Mouse (Mus musculus): ENCODE data around the gene Padi4. TPM values are rescaled to one million over a fixed set of nuclear protein-coding genes. Genes with fewer than 3 reads are reported as not detected.
A peak's percentile ranks its signal among the peaks of the same experiment; 100 is the strongest.

The Padi4 gene
- under 1 TPM; 0.73 to 0.98 TPM for total RNA-seq (2021)

GRCm38 (mm10) chr4:140774025-140774800 lies at the start of gene Padi4:
TSS of gene Padi4 (minus strand) at chr4:140774236.
- DNase-seq (ENCODE audit: low spot score), result no peak
- intact Hi-C loops (cut with DNase I), result no loop called here

- intact Hi-C loops (cut with DNase I), result loop anchor here (2.0 kb wide), 1 partner anchor 81 kb away; no protein-coding TSS in a partner anchor
Measured at GRCm38 (mm10) chr4:140821988-140822387, 48.0 kb upstream of the Padi4 start.

DNA sequence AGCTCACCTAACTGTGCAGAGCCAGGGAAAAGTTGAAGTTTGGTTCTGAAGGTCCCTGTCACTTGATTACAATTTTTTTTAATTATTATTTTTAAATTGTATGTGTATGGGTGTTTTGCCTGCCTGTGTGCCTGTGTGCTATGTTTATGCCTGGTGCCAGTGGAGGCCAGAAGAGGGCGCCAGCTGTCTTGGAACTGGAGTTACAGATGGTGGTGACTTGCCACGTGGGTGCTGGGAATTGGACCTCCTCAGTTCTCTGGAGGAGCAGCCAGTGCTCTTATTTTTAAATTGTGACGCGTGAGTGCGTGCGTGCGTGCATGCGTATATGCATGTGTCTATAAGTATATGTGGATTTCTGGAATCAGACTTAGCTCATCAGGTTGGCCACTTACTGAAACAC lies 43.4 kb upstream of the Padi4 start:
- intact Hi-C loops (cut with DNase I), result loop anchor here (10.0 kb wide), 1 partner anchor 137 kb away; no protein-coding TSS in a partner anchor
- DNase-seq (ENCODE audit: low spot score), result no peak

More at GRCm38 (mm10) chr4:140821988-140822387, 48.0 kb upstream of the Padi4 start:
- DNase-seq (ENCODE audit: low spot score), result no peak

DNA sequence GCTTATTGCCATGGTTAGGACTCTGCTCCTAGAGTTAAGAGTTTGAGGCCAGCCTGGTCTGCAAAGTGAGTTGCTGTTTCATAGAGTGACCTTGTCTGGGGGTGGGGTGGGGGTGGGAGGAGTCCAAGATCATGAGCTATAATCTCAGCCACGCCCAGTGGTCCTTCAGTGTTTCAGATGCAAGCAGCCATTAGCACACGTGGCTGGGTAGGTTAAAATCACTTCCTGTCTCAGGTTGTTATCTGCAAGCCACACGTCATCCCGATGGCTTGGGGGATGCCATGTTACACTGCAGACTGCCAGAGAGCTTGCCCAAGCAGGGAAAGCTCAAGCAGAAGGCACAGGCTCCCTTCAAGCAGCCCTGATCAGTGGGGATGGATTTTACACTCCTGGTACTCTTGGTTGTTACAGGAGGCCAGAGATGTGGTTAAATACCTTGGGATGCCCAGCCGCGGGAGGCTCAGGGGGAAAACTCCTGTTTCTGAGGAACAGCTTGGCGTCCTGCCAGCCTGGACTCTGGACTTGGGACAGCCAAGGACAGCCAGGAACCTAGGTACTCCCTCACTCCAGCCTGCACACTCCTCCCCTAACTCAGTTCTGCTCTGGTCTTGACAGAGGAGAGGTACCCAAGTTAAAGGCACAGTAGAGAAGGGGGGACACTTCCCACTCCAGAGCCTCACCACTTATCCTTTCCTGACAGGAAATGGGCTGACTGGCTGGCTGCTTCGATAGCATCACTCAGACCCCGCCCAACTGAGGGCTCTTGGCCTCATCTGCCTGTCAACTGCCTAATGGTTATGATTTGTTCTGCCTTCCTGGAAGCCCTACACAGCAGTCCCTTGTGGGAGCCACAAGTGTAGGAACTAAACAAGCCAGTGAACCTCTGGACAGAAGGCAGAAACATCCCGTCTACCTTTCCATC lies 42.2 kb upstream of the Padi4 start:
- no peak for DNase-seq (ENCODE audit: low spot score)
- intact Hi-C loops (cut with DNase I), result loop anchor here (10.0 kb wide), 1 partner anchor 139 kb away; no protein-coding TSS in a partner anchor

GRCm38 (mm10) chr4:140815496-140815895 lies 41.5 kb upstream of the Padi4 start:
- DNase-seq (ENCODE audit: low spot score), result no peak
- intact Hi-C loops (cut with DNase I), result loop anchor here (10.0 kb wide), 1 partner anchor 139 kb away; no protein-coding TSS in a partner anchor

- DNase-seq (ENCODE audit: low spot score), result no peak
- intact Hi-C loops (cut with DNase I), result loop anchor here (10.0 kb wide), 1 partner anchor 140 kb away; no protein-coding TSS in a partner anchor
Measured at GRCm38 (mm10) chr4:140814241-140815225, 40.5 kb upstream of the Padi4 start.

GRCm38 (mm10) chr4:140813358-140814185 lies 39.5 kb upstream of the Padi4 start:
- DNase-seq (ENCODE audit: low spot score), result no peak
- intact Hi-C loops (cut with DNase I), result loop anchor here (10.0 kb wide), 1 partner anchor 141 kb away; no protein-coding TSS in a partner anchor

GRCm38 (mm10) chr4:140812609-140813008 lies 38.6 kb upstream of the Padi4 start:
- intact Hi-C loops (cut with DNase I), result loop anchor here (10.0 kb wide), 1 partner anchor 142 kb away; no protein-coding TSS in a partner anchor
- no peak for DNase-seq (ENCODE audit: low spot score)

DNA sequence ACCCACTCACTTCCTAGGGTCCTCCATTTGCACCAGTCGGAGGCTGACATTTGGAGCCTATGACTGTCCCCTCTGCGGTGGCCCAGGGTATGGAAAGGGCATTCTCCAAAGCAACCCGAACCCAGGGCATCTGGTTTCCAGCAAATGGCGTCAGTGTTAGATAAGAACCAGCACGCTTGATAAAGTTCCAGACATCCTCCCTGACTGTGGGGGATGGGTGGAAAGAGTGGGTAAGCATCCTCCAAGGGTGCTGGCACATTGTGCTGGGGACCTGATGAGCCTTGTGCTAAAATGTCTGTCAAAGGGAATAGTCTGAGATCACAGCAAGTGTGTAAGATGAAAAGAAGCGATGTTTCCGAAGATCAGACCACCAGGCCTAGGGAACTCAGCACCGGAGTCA lies 38.2 kb upstream of the Padi4 start:
- no peak for DNase-seq (ENCODE audit: low spot score)
- intact Hi-C loops (cut with DNase I), result loop anchor here (10.0 kb wide), 1 partner anchor 143 kb away; no protein-coding TSS in a partner anchor

DNA sequence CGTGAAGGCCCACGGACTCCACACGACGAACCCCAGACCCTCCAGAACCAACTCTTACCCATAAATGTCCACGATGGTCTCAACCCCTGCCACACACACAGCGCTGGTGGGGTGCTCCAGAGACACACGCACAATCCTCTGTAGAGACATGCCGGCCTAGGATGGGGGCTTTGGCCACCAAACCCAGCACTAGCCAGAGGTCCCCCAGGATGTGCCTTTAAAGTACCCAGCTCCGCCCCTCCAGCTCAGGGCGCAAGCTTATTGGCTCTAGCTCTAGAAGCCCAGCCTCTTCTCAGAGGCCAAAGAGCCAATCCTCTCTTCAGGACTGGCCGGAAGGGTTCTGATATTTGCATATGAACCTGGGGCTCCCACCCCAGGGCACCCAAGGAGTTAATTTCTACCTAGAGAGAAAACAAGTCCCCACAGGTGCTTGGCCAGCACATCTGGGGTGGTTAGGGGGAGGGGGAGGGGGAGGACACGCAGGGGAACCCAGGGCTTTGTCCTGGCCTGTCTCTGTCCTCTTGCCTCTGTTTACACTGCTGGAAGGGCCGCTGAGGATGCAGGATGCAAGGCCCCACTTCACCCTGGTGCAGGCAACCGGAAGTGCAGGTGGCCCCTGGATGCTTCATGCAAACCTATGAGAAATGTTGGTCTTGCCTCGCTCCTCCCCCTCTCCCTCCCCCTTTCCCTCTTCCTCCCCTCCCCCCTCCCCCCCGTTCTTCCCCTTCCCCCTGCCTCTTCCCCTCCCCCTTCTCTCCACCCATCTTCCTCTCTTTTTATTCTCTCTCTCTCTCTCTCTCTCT lies 36.6 kb upstream of the Padi4 start, which contains the start of gene Padi3:
Padi3 (minus strand) TSS at position 191 of the 803 bp plus-strand sequence.
- intact Hi-C loops (cut with DNase I), result loop anchor here (10.0 kb wide), 1 partner anchor 144 kb away; no protein-coding TSS in a partner anchor

GRCm38 (mm10) chr4:140809118-140809517 lies 35.1 kb upstream of the Padi4 start:
- peak; percentile 32 for DNase-seq (ENCODE audit: low spot score)
- intact Hi-C loops (cut with DNase I), result no loop called here

More for the DNA sequence above, 36.6 kb upstream of the Padi4 start, which contains the start of gene Padi3:
- no peak for DNase-seq (ENCODE audit: low spot score)

DNA sequence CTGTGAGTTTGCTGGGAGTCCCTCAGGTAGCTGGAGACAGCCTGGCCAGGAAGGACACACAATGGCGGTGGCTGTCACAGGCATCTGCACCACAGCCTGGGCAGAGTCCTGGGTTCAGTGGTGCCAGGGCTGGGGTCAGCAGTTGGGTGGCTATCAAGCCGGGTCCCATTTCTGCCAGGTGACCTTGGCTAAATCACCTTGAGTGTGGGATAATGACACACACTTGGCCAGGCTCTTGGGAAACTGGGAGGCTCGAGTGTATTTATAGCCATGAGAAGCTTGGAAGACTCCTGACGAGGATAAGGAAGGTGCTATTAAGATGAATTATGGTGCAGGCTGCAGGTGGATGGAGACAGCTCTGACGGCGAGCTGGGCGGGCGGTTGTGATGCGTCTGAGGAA lies 30.6 kb upstream of the Padi4 start:
- DNase-seq (ENCODE audit: low spot score), result no peak
- intact Hi-C loops (cut with DNase I), result no loop called here

DNA sequence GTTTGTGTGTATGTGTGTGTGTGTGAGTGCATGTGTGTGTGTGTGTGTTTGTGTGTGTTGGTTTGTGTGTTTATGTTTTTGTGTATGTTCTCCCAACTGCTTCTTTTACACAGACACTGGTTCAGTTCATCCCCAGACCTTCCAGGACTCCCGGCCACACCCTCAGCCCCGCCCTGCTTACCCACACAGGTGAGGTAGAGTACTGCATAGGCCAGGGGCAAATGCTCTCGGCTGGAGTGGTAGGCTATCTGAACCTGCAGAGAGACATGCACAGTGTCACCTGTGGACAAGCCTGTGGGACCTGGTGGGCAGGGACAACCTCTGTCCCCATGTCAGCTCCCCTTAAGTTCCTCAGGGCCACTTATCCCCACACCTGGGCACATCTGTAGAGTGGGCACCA lies 27.3 kb upstream of the Padi4 start:
- no peak for DNase-seq (ENCODE audit: low spot score)
- intact Hi-C loops (cut with DNase I), result no loop called here

DNA sequence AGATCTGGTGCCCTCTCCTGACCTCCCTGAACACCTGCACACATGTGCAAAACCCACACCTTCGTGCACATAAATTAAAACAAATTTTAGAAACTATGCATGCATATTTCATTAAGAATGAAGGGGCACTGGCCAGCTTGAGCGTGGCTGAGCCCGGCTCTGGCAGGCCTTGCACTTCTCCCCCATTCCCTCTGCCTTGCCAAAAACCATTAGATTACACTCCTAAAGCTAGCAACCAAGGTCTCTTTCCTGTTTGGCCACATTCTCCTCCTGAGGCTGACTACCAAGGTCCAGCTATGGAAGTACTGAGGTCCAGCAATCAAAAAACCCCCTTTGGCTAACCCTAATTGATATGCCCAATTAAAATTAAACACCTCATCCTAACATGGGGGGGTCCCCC lies 22.8 kb upstream of the Padi4 start:
- intact Hi-C loops (cut with DNase I), result loop anchor here (10.0 kb wide), 1 partner anchor 238 kb away; no protein-coding TSS in a partner anchor
- no peak for DNase-seq (ENCODE audit: low spot score)

DNA sequence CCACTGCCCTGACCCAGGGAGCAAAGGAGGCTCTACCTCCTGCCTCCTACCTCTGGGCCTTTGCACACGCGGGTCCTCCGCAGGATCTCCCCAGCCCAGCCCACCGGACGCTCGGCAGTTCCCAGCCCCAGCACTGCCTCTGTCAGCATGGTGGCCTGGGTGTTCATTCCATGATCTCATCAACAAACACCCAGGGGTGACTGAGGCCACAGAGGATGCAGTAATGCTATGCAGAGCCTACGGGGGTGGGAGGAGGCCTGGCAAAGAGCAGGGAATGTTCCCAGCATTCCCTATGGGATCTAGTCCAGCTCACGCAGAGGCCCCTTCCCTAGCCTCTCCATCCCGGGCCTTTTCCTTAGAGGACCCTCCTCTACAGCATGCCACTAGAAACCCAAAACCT lies 20.6 kb upstream of the Padi4 start:
- no peak for DNase-seq (ENCODE audit: low spot score)
- intact Hi-C loops (cut with DNase I), result loop anchor here (10.0 kb wide), 1 partner anchor 240 kb away; no protein-coding TSS in a partner anchor

- intact Hi-C loops (cut with DNase I), result loop anchor here (10.0 kb wide), 1 partner anchor 241 kb away; no protein-coding TSS in a partner anchor
- no peak for DNase-seq (ENCODE audit: low spot score)
Measured at GRCm38 (mm10) chr4:140793795-140794194, 19.8 kb upstream of the Padi4 start.

GRCm38 (mm10) chr4:140792584-140792983 lies 18.5 kb upstream of the Padi4 start:
- intact Hi-C loops (cut with DNase I), result loop anchor here (10.0 kb wide), 1 partner anchor 242 kb away; no protein-coding TSS in a partner anchor
- DNase-seq (ENCODE audit: low spot score), result no peak

Data from heart, postnatal 25 days (tissue).